Mouse (Mus musculus): ENCODE data around the gene Zc3h7b. TPM values are rescaled to one million over a fixed set of nuclear protein-coding genes. Genes with fewer than 3 reads are reported as not detected.

Gene Zc3h7b
- polyA plus RNA-seq, 1 experiment from 2014 or later, result 13.9 TPM

- no peak overlapping the region for H3K4me2 ChIP-seq (replicated peaks; ENCODE audit: low read depth, low read length)
- H3K4me3 ChIP-seq (ENCODE audit: low read depth, low read length), result no peak overlapping the region
- no peak overlapping the region for H3K9ac ChIP-seq (replicated peaks; ENCODE audit: low read depth)
- no peak for TF ChIP-seq EP300 (IDR thresholded peaks at IDR 0.05)
- no peak for TF ChIP-seq CTCF (IDR thresholded peaks at IDR 0.05)
- H3K9me3 ChIP-seq (ENCODE audit: low read length), result no peaks in the 10 kb centered on the region
- H3K36me3 ChIP-seq (ENCODE audit: insufficient read depth, low read length), result peaks cover 31% of the 10 kb centered on the region; the same call in 1 of the 2 replicates
- 84% methylated on average over 20 of the region's 20 CpGs for WGBS
- no peak overlapping the region for H3K27ac ChIP-seq (ENCODE audit: low read length)
- H3K27me3 ChIP-seq (replicated peaks; ENCODE audit: insufficient read depth, low read length), result no peaks in the 10 kb centered on the region
- ATAC-seq (no peak), DNase-seq (ENCODE audit: low spot score) (no peak)
- no peaks in the 10 kb centered on the region for H3K4me1 ChIP-seq (ENCODE audit: insufficient read depth, low read depth, low read length)
Observed at GRCm38 (mm10) chr15:81772431-81773120, 27.7 kb downstream of the Zc3h7b start.

- no peak overlapping the region for H3K27ac ChIP-seq (ENCODE audit: low read length)
- ATAC-seq (no peak), DNase-seq (ENCODE audit: low spot score) (no peak)
- peaks cover 49% of the 10 kb centered on the region for H3K36me3 ChIP-seq (ENCODE audit: insufficient read depth, low read length)
- H3K9ac ChIP-seq (replicated peaks; ENCODE audit: low read depth), result no peak overlapping the region
- H3K27me3 ChIP-seq (replicated peaks; ENCODE audit: insufficient read depth, low read length), result no peaks in the 10 kb centered on the region
- no peaks in the 10 kb centered on the region for H3K4me1 ChIP-seq (ENCODE audit: insufficient read depth, low read depth, low read length)
- TF ChIP-seq CTCF (IDR thresholded peaks at IDR 0.05) (no peak), EP300 (IDR thresholded peaks at IDR 0.05) (no peak)
- no peaks in the 10 kb centered on the region for H3K9me3 ChIP-seq (ENCODE audit: low read length)
- WGBS, result 90% methylated on average over 15 of the region's 15 CpGs
- no peak overlapping the region for H3K4me3 ChIP-seq (ENCODE audit: low read depth, low read length)
- no peak overlapping the region for H3K4me2 ChIP-seq (replicated peaks; ENCODE audit: low read depth, low read length)
Observed at GRCm38 (mm10) chr15:81774505-81775171, 29.8 kb downstream of the Zc3h7b start.

GRCm38 (mm10) chr15:81776631-81777422 lies 32.0 kb downstream of the Zc3h7b start:
- Histone ChIP-seq H3K9me3 (ENCODE audit: low read length) (no peaks in the 10 kb centered on the region), H3K36me3 (ENCODE audit: insufficient read depth, low read length) (peaks cover 48% of the 10 kb centered on the region)
- 83% methylated on average over 11 of the region's 11 CpGs for WGBS

GRCm38 (mm10) chr15:81781816-81782215 lies 37.0 kb downstream of the Zc3h7b start:
- ATAC-seq, result no peak
- WGBS, result 86% methylated on average over 7 of the region's 7 CpGs

More at GRCm38 (mm10) chr15:81776631-81777422, 32.0 kb downstream of the Zc3h7b start:
- DNase-seq (ENCODE audit: low spot score) (no peak), ATAC-seq (no peak)
- Histone ChIP-seq H3K4me1 (ENCODE audit: insufficient read depth, low read depth, low read length) (no peaks in the 10 kb centered on the region), H3K4me2 (replicated peaks; ENCODE audit: low read depth, low read length) (no peak overlapping the region), H3K27me3 (replicated peaks; ENCODE audit: insufficient read depth, low read length) (no peaks in the 10 kb centered on the region), H3K9ac (replicated peaks; ENCODE audit: low read depth) (no peak overlapping the region), H3K4me3 (ENCODE audit: low read depth, low read length) (no peak overlapping the region), H3K27ac (ENCODE audit: low read length) (no peak overlapping the region)
- TF ChIP-seq EP300 (IDR thresholded peaks at IDR 0.05), result no peak

GRCm38 (mm10) chr15:81784762-81785161 lies 39.9 kb downstream of the Zc3h7b start:
- peak; percentile 60 for TF ChIP-seq CTCF (IDR thresholded peaks at IDR 0.05)
- no peak for TF ChIP-seq EP300 (IDR thresholded peaks at IDR 0.05)
- Histone ChIP-seq H3K27ac (ENCODE audit: low read length) (no peak overlapping the region), H3K9ac (replicated peaks; ENCODE audit: low read depth) (no peak overlapping the region), H3K9me3 (ENCODE audit: low read length) (no peaks in the 10 kb centered on the region), H3K27me3 (replicated peaks; ENCODE audit: insufficient read depth, low read length) (no peaks in the 10 kb centered on the region), H3K4me2 (replicated peaks; ENCODE audit: low read depth, low read length) (no peak overlapping the region), H3K4me3 (ENCODE audit: low read depth, low read length) (no peak overlapping the region), H3K4me1 (ENCODE audit: insufficient read depth, low read depth, low read length) (no peaks in the 10 kb centered on the region), H3K36me3 (ENCODE audit: insufficient read depth, low read length) (peaks cover 32% of the 10 kb centered on the region; the same call in 1 of the 2 replicates)
- DNase-seq (ENCODE audit: low spot score), result peak; percentile 22
- WGBS, result 69% methylated on average over 5 of the region's 5 CpGs
- no peak; the same call in 1 of the 2 replicates for ATAC-seq

More at GRCm38 (mm10) chr15:81781816-81782215, 37.0 kb downstream of the Zc3h7b start:
- Histone ChIP-seq H3K4me3 (ENCODE audit: low read depth, low read length) (no peak overlapping the region), H3K4me2 (replicated peaks; ENCODE audit: low read depth, low read length) (no peak overlapping the region), H3K9me3 (ENCODE audit: low read length) (no peaks in the 10 kb centered on the region), H3K27me3 (replicated peaks; ENCODE audit: insufficient read depth, low read length) (no peaks in the 10 kb centered on the region), H3K9ac (replicated peaks; ENCODE audit: low read depth) (no peak overlapping the region), H3K36me3 (ENCODE audit: insufficient read depth, low read length) (peaks cover 57% of the 10 kb centered on the region), H3K27ac (ENCODE audit: low read length) (no peak overlapping the region), H3K4me1 (ENCODE audit: insufficient read depth, low read depth, low read length) (no peaks in the 10 kb centered on the region)
- TF ChIP-seq EP300 (IDR thresholded peaks at IDR 0.05), result no peak
- no peak for TF ChIP-seq CTCF (IDR thresholded peaks at IDR 0.05)
- no peak for DNase-seq (ENCODE audit: low spot score)

GRCm38 (mm10) chr15:81785701-81786100 lies 40.8 kb downstream of the Zc3h7b start:
- no peak overlapping the region for H3K4me2 ChIP-seq (replicated peaks; ENCODE audit: low read depth, low read length)
- no peaks in the 10 kb centered on the region for H3K9me3 ChIP-seq (ENCODE audit: low read length)
- no peak overlapping the region for H3K27ac ChIP-seq (ENCODE audit: low read length)
- ATAC-seq, result no peak
- 95% methylated on average over 8 of the region's 8 CpGs for WGBS
- H3K9ac ChIP-seq (replicated peaks; ENCODE audit: low read depth), result no peak overlapping the region
- DNase-seq (ENCODE audit: low spot score), result no peak
- TF ChIP-seq CTCF (IDR thresholded peaks at IDR 0.05) (no peak), EP300 (IDR thresholded peaks at IDR 0.05) (no peak)
- H3K36me3 ChIP-seq (ENCODE audit: insufficient read depth, low read length), result peaks cover 27% of the 10 kb centered on the region; the same call in 1 of the 2 replicates
- H3K27me3 ChIP-seq (replicated peaks; ENCODE audit: insufficient read depth, low read length), result no peaks in the 10 kb centered on the region
- no peaks in the 10 kb centered on the region for H3K4me1 ChIP-seq (ENCODE audit: insufficient read depth, low read depth, low read length)
- H3K4me3 ChIP-seq (ENCODE audit: low read depth, low read length), result no peak overlapping the region

All from lung, postnatal 0 days (tissue).